Mouse (Mus musculus) midbrain, postnatal 0 days (tissue): ENCODE measurements around the gene Xylt1. TPM values are rescaled to one million over a fixed set of nuclear protein-coding genes. Genes with fewer than 3 reads are reported as not detected.

Experiments used
- ATAC-seq: fragments of 200-750 bp; cut with Nextera tagmentation; 2 replicates; pipeline ENCODE4 v1.8.0; 2017; ENCODE audit warnings: moderate number of reproducible peaks, mild to moderate bottlenecking, moderate TSS enrichment, moderate library complexity; ENCODE audit not compliant: low FRiP score
- DNase-seq: peaks from one replicate; pipeline ENCODE4 v3.0.0-alpha.2; 2015; ENCODE audit warnings: low spot score
- H3K27ac ChIP-seq: fragments of 300-500 bp; sonication (generic); 2 replicates; pipeline ENCODE4 v1.5.1; 2014; ENCODE audit warnings: low read depth, mild to moderate bottlenecking, low read length, mixed read lengths
- H3K27me3 ChIP-seq: fragments of 300-500 bp; sonication (generic); 2 replicates; pipeline ENCODE4 v1.6.1; 2014; ENCODE audit warnings: low read length, control low read depth, mixed read lengths; ENCODE audit not compliant: insufficient read depth
- H3K36me3 ChIP-seq: fragments of 300-500 bp; sonication (generic); 2 replicates; pipeline ENCODE4 v1.6.1; 2014; ENCODE audit warnings: low read length, control low read depth, mixed read lengths; ENCODE audit not compliant: insufficient read depth
- H3K4me1 ChIP-seq: fragments of 300-500 bp; sonication (generic); 2 replicates; pipeline ENCODE4 v1.6.1; 2014; ENCODE audit warnings: mild to moderate bottlenecking, control low read depth, antibody characterized with exemption, low read length, mixed read lengths; ENCODE audit not compliant: insufficient read depth
- H3K4me2 ChIP-seq: fragments of 300-500 bp; sonication (generic); 2 replicates; pipeline ENCODE4 v1.6.1; 2014; ENCODE audit warnings: low read depth, mild to moderate bottlenecking, low read length, mixed read lengths; ENCODE audit not compliant: poor library complexity, severe bottlenecking
- H3K4me3 ChIP-seq: fragments of 300-500 bp; sonication (generic); 2 replicates; pipeline ENCODE4 v1.5.1; 2014; ENCODE audit warnings: low read depth, mild to moderate bottlenecking, low read length, moderate library complexity
- H3K9ac ChIP-seq: fragments of 300-500 bp; sonication (generic); replicated peaks from 2 replicates; pipeline ENCODE4 v1.6.1; 2014; ENCODE audit warnings: mild to moderate bottlenecking, low read length, moderate library complexity, mixed read lengths; ENCODE audit not compliant: poor library complexity, severe bottlenecking
- H3K9me3 ChIP-seq: fragments of 300-500 bp; sonication (generic); 2 replicates; pipeline ENCODE4 v1.6.1; 2016; ENCODE audit warnings: low read length, control low read depth
- CTCF ChIP-seq: IDR thresholded peaks from 2 replicates; pipeline ENCODE4 v1.5.1; 2016; ENCODE audit warnings: antibody characterized with exemption, mild to moderate bottlenecking
- WGBS: fragments of 180-500 bp; shearing (Covaris S2); extraction: QIAGEN DNeasy Blood & Tissue Kit; methylation state at CpG from one replicate; pipeline ENCODE4 v1.1.7; 2014; 5-methylcytosine and 5-hydroxymethylcytosine counted together
- polyA plus RNA-seq: library from polyadenylated mRNA; unstranded; fragments of >200 nt; fragmentation: Nextera tagmentation; extraction: Ambion mirVana; gene quantifications from 2 replicates; pipeline ENCODE4 v1.2.1, GENCODE M21; 2015
- total RNA-seq: library from RNA; depleted of rRNA; stranded (reverse); fragments of >200 nt; gene quantifications from 2 replicates; pipeline ENCODE4 v1.2.3, GENCODE M21; 2014

Xylt1 gene
- total and polyA plus RNA-seq, 2 experiments from 2014 or later = 2.5 to 16.4 TPM

- DNase-seq (peak; percentile 48), ATAC-seq (0 out of 2 replicates have a peak, but pooled peaks have one; percentile 17)
- H3K9ac ChIP-seq = no peak overlapping the region
- H3K27ac ChIP-seq = no peak overlapping the region
- WGBS = 93% methylated on average over 2 of the region's 2 CpGs
- H3K4me2 ChIP-seq = no peak overlapping the region
- H3K9me3 ChIP-seq = no peaks in the 10 kb centered on the region
- H3K36me3 ChIP-seq = no peaks in the 10 kb centered on the region
- TF ChIP-seq CTCF = no peak
- no peaks in the 10 kb centered on the region for H3K27me3 ChIP-seq
- no peak overlapping the region for H3K4me3 ChIP-seq
- 0 out of 2 replicates have a peak, but pooled peaks cover 3% of the 10 kb centered on the region for H3K4me1 ChIP-seq
These were observed 129.3 kb downstream of the Xylt1 start for GRCm38 (mm10) chr7:117510113-117510512.

DNA sequence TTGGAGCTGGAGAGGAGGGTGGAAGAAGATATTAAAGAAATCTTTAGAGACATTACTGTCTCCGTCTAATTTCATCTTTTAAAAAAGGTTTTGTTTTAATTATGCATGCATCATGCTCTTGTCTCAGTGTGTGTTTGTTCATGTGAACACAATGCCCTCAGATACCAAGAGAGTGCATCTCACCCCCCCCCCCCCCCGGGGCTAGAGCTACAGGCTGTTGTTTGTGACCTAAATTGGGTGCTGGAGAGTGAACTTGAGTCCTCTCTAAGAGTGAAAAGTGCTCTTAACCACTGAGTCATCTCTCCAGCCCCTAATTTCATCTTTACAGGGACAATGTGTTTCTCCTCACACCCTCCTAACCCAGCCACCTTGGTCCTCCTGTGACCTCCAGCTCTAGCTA is 131.5 kb downstream of the Xylt1 start:
- 66% methylated on average over 2 of the region's 2 CpGs for WGBS
- ATAC-seq (no peak), DNase-seq (no peak)
- Histone ChIP-seq H3K27ac (no peak overlapping the region), H3K27me3 (no peaks in the 10 kb centered on the region), H3K9me3 (no peaks in the 10 kb centered on the region), H3K4me1 (0 out of 2 replicates have a peak, but pooled peaks cover 3% of the 10 kb centered on the region), H3K4me3 (no peak overlapping the region), H3K4me2 (no peak overlapping the region), H3K36me3 (no peaks in the 10 kb centered on the region), H3K9ac (no peak overlapping the region)
- no peak for TF ChIP-seq CTCF

DNA sequence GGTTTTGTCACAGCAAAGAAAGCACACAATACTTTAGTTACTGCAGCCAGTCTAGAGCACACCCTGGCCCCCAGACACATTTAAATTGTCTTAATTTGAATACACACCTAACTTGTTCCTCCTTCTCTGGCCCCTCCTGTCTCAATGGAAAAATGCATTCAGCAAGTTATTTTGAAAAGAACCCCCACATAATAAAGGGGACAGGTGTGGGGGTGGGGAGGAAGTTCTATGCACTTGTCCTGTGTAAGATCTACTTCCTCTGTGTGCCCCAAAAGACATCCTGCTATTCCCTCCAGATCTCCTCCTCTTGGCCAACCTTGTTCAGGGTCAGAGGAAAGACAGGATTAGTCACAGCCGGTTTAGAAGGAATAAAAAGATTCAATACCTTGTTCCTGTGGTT is 135.0 kb downstream of the Xylt1 start:
- Histone ChIP-seq H3K9ac (no peak overlapping the region), H3K36me3 (no peaks in the 10 kb centered on the region), H3K4me2 (no peak overlapping the region), H3K4me3 (no peak overlapping the region), H3K4me1 (no peaks in the 10 kb centered on the region), H3K27ac (no peak overlapping the region), H3K27me3 (no peaks in the 10 kb centered on the region), H3K9me3 (no peaks in the 10 kb centered on the region)
- no peak for TF ChIP-seq CTCF
- DNase-seq = no peak
- 14% methylated on average over 1 of the region's 1 CpGs for WGBS
- no peak for ATAC-seq

GRCm38 (mm10) chr7:117516896-117517295 is 136.1 kb downstream of the Xylt1 start:
- no peak for TF ChIP-seq CTCF
- H3K27ac ChIP-seq = no peak overlapping the region
- H3K4me1 ChIP-seq = no peaks in the 10 kb centered on the region
- H3K4me3 ChIP-seq = no peak overlapping the region
- H3K36me3 ChIP-seq = no peaks in the 10 kb centered on the region
- H3K9ac ChIP-seq = no peak overlapping the region
- H3K4me2 ChIP-seq = no peak overlapping the region
- WGBS = 61% methylated on average over 4 of the region's 4 CpGs
- DNase-seq (no peak), ATAC-seq (no peak)
- no peaks in the 10 kb centered on the region for H3K27me3 ChIP-seq
- no peaks in the 10 kb centered on the region for H3K9me3 ChIP-seq

DNA sequence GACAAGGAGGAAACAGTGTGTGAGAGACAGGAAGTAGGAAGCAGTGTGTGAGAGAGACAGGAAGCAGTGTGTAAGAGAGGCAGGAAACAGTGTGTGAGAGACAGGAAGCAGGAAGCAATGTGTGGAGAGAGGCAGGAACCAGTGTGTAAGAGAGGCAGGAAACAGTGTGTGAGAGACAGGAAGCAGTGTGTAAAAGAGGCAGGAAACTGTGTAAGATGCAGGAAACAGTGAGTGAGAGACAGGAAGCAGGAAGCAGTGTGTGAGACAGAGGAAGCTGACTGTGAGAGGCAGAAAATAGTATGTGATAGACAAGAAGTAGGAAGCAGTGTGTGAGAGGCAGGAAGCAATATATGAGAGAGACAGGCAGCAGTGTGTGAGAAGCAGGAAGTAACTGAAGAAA is 140.6 kb downstream of the Xylt1 start:
- no peak overlapping the region for H3K4me2 ChIP-seq
- no peaks in the 10 kb centered on the region for H3K9me3 ChIP-seq
- no peak for DNase-seq
- H3K27me3 ChIP-seq = no peaks in the 10 kb centered on the region
- no peaks in the 10 kb centered on the region for H3K4me1 ChIP-seq
- H3K27ac ChIP-seq = no peak overlapping the region
- H3K9ac ChIP-seq = no peak overlapping the region
- no peak for TF ChIP-seq CTCF
- H3K36me3 ChIP-seq = no peaks in the 10 kb centered on the region
- no peak for ATAC-seq
- H3K4me3 ChIP-seq = no peak overlapping the region

GRCm38 (mm10) chr7:117522092-117522635 is 141.4 kb downstream of the Xylt1 start:
- Histone ChIP-seq H3K36me3 (no peaks in the 10 kb centered on the region), H3K27me3 (no peaks in the 10 kb centered on the region), H3K4me2 (no peak overlapping the region), H3K4me3 (no peak overlapping the region), H3K4me1 (no peaks in the 10 kb centered on the region), H3K9ac (no peak overlapping the region), H3K9me3 (no peaks in the 10 kb centered on the region), H3K27ac (no peak overlapping the region)
- TF ChIP-seq CTCF = no peak
- 22% methylated on average over 4 of the region's 4 CpGs for WGBS
- ATAC-seq = no peak
- no peak for DNase-seq
